Mouse (Mus musculus): ENCODE data around the gene Iqce.
"Not testable (repeated sequence)": the region's sequence is repeated elsewhere in the genome, so short reads cannot be mapped to it uniquely, and the experiment has no call there.

GRCm38 (mm10) chr5:140672603-140673002, 29.6 kb downstream of the Iqce start:
- TF ChIP-seq CTCF (IDR thresholded peaks at IDR 0.05; ENCODE audit: control insufficient read depth, insufficient read depth, low read length); POLR2A (IDR thresholded peaks at IDR 0.05; ENCODE audit: borderline replicate concordance, control insufficient read depth, low read depth, low read length): not testable (repeated sequence)

All from bone marrow, adult 2 months (tissue).